Mouse (Mus musculus) embryonic fibroblast, embryonic 13.5 days (primary cell): ENCODE measurements around the gene Tjap1.

ENCODE experiments used
- CTCF ChIP-seq: IDR thresholded peaks from 2 replicates; pipeline ENCODE4 v1.5.1; 2011; ENCODE audit warnings: mild to moderate bottlenecking, control low read depth, low read length, moderate library complexity, borderline replicate concordance; ENCODE audit not compliant: insufficient read depth
- POLR2A ChIP-seq: IDR thresholded peaks from 2 replicates; pipeline ENCODE4 v1.6.1; 2011; ENCODE audit warnings: low read depth, mild to moderate bottlenecking, control low read depth, low read length, moderate library complexity

- TF ChIP-seq CTCF = no peak
- TF ChIP-seq POLR2A = no peak
These were observed 7.8 kb downstream of the Tjap1 start for GRCm38 (mm10) chr17:46275034-46275433.
